Mouse (Mus musculus): ENCODE measurements at regions not wholly inside any gene's neighbourhood (a gene's known extent, or its start where the extent isn't known, plus 50 kb on each side); places are given as distances from the start of the nearest gene placed in this dataset.

- ATAC-seq (ENCODE audit: insufficient read depth) (peak; percentile 5; the same call in 1 of the 2 replicates), DNase-seq (no peak)
- TF ChIP-seq CTCF (IDR thresholded peaks at IDR 0.05; ENCODE audit: low read depth), result no peak
- H3K4me1 ChIP-seq (ENCODE audit: insufficient read depth), result peaks cover 13% of the 10 kb centered on the region
- no peak overlapping the region for H3K9ac ChIP-seq
- H3K36me3 ChIP-seq (ENCODE audit: insufficient read depth), result no peaks in the 10 kb centered on the region
- no peaks in the 10 kb centered on the region for H3K27me3 ChIP-seq (ENCODE audit: insufficient read depth, low read length)
- WGBS, result 76% methylated on average over 3 of the region's 3 CpGs
- peak overlapping the region; percentile 67; the same call in 1 of the 2 replicates for H3K27ac ChIP-seq (ENCODE audit: low read depth)
- no peak overlapping the region for H3K4me2 ChIP-seq
- H3K4me3 ChIP-seq (ENCODE audit: low read depth, low read length), result no peak overlapping the region
- H3K9me3 ChIP-seq (ENCODE audit: low read depth, low read length), result no peaks in the 10 kb centered on the region
Observed at GRCm38 (mm10) chr5:118424177-118424576, 136.3 kb upstream of the Med13l start.

- ATAC-seq (ENCODE audit: insufficient read depth), result peak; percentile 77
- Histone ChIP-seq H3K36me3 (ENCODE audit: insufficient read depth) (no peaks in the 10 kb centered on the region), H3K9ac (no peak overlapping the region), H3K4me1 (ENCODE audit: insufficient read depth) (peaks cover 13% of the 10 kb centered on the region), H3K27ac (ENCODE audit: low read depth) (peak overlapping the region; percentile 71; the same call in 1 of the 2 replicates), H3K4me3 (ENCODE audit: low read depth, low read length) (no peak overlapping the region), H3K4me2 (no peak overlapping the region), H3K27me3 (ENCODE audit: insufficient read depth, low read length) (no peaks in the 10 kb centered on the region), H3K9me3 (ENCODE audit: low read depth, low read length) (no peaks in the 10 kb centered on the region)
- peak; percentile 92 for DNase-seq
- WGBS, result 21% methylated on average over 9 of the region's 9 CpGs
- TF ChIP-seq CTCF (IDR thresholded peaks at IDR 0.05; ENCODE audit: low read depth), result no peak
Observed at GRCm38 (mm10) chr5:118424764-118425568, 135.5 kb upstream of the Med13l start.

GRCm38 (mm10) chr5:118426673-118427072 is 133.8 kb upstream of the Med13l start:
- Histone ChIP-seq H3K27me3 (ENCODE audit: insufficient read depth, low read length) (no peaks in the 10 kb centered on the region), H3K9me3 (ENCODE audit: low read depth, low read length) (no peaks in the 10 kb centered on the region), H3K4me3 (ENCODE audit: low read depth, low read length) (no peak overlapping the region), H3K36me3 (ENCODE audit: insufficient read depth) (no peaks in the 10 kb centered on the region), H3K4me1 (ENCODE audit: insufficient read depth) (peaks cover 12% of the 10 kb centered on the region), H3K4me2 (no peak overlapping the region), H3K27ac (ENCODE audit: low read depth) (no peak overlapping the region), H3K9ac (no peak overlapping the region)
- 50% methylated on average over 5 of the region's 5 CpGs for WGBS
- ATAC-seq (ENCODE audit: insufficient read depth) (no peak), DNase-seq (no peak)
- TF ChIP-seq CTCF (IDR thresholded peaks at IDR 0.05; ENCODE audit: low read depth), result no peak

- WGBS, result 68% methylated on average over 18 of the region's 18 CpGs
- H3K36me3 ChIP-seq (ENCODE audit: insufficient read depth), result no peaks in the 10 kb centered on the region
- H3K4me2 ChIP-seq, result no peak overlapping the region
- H3K4me3 ChIP-seq (ENCODE audit: low read depth, low read length), result no peak overlapping the region
- no peaks in the 10 kb centered on the region for H3K9me3 ChIP-seq (ENCODE audit: low read depth, low read length)
- no peak for DNase-seq
- H3K27me3 ChIP-seq (ENCODE audit: insufficient read depth, low read length), result no peaks in the 10 kb centered on the region
- ATAC-seq (ENCODE audit: insufficient read depth), result no peak
- no peak overlapping the region for H3K9ac ChIP-seq
- H3K4me1 ChIP-seq (ENCODE audit: insufficient read depth), result peaks cover 5% of the 10 kb centered on the region; the same call in 1 of the 2 replicates
- H3K27ac ChIP-seq (ENCODE audit: low read depth), result no peak overlapping the region
- no peak for TF ChIP-seq CTCF (IDR thresholded peaks at IDR 0.05; ENCODE audit: low read depth)
Observed at GRCm38 (mm10) chr5:118428323-118429095, 132.0 kb upstream of the Med13l start.

GRCm38 (mm10) chr5:118433599-118433998 is 126.9 kb upstream of the Med13l start:
- TF ChIP-seq CTCF (IDR thresholded peaks at IDR 0.05; ENCODE audit: low read depth), result peak; percentile 47
- Histone ChIP-seq H3K4me3 (ENCODE audit: low read depth, low read length) (no peak overlapping the region), H3K4me1 (ENCODE audit: insufficient read depth) (no peaks in the 10 kb centered on the region), H3K9me3 (ENCODE audit: low read depth, low read length) (no peaks in the 10 kb centered on the region), H3K27ac (ENCODE audit: low read depth) (no peak overlapping the region), H3K36me3 (ENCODE audit: insufficient read depth) (no peaks in the 10 kb centered on the region), H3K27me3 (ENCODE audit: insufficient read depth, low read length) (peaks cover 22% of the 10 kb centered on the region), H3K4me2 (no peak overlapping the region), H3K9ac (no peak overlapping the region)
- WGBS, result 59% methylated on average over 4 of the region's 4 CpGs
- DNase-seq, result peak; percentile 44
- ATAC-seq (ENCODE audit: insufficient read depth), result no peak

GRCm38 (mm10) chr5:118434718-118435555 is 125.5 kb upstream of the Med13l start:
- H3K9ac ChIP-seq, result no peak overlapping the region
- peak; percentile 38 for DNase-seq
- no peaks in the 10 kb centered on the region for H3K36me3 ChIP-seq (ENCODE audit: insufficient read depth)
- H3K4me2 ChIP-seq, result peak overlapping the region; percentile 3; the same call in 1 of the 2 replicates
- peaks cover 22% of the 10 kb centered on the region for H3K27me3 ChIP-seq (ENCODE audit: insufficient read depth, low read length)
- no peak; the same call in 1 of the 2 replicates for ATAC-seq (ENCODE audit: insufficient read depth)
- WGBS, result 19% methylated on average over 20 of the region's 20 CpGs
- no peak overlapping the region for H3K27ac ChIP-seq (ENCODE audit: low read depth)
- H3K4me1 ChIP-seq (ENCODE audit: insufficient read depth), result no peaks in the 10 kb centered on the region
- TF ChIP-seq CTCF (IDR thresholded peaks at IDR 0.05; ENCODE audit: low read depth), result no peak
- H3K9me3 ChIP-seq (ENCODE audit: low read depth, low read length), result no peaks in the 10 kb centered on the region
- no peak overlapping the region for H3K4me3 ChIP-seq (ENCODE audit: low read depth, low read length)
